Mouse (Mus musculus): ENCODE data around the gene Gsap.

- TF ChIP-seq CTCF (IDR thresholded peaks at IDR 0.05; ENCODE audit: control insufficient read depth, insufficient read depth, insufficient read length) (no peak), CEBPB (IDR thresholded peaks at IDR 0.05; ENCODE audit: low read depth) (no peak), MAX (IDR thresholded peaks at IDR 0.05) (no peak), MYOG (IDR thresholded peaks at IDR 0.05; ENCODE audit: control insufficient read depth, extremely low read depth, insufficient read length) (no peak)
Measured at GRCm38 (mm10) chr5:21299076-21299755, 113.2 kb downstream of the Gsap start.

Measured in C2C12 (cell line).